Mouse (Mus musculus) heart, adult 18-20 months (tissue): ENCODE measurements around the gene Scamp4. TPM values are rescaled to one million over a fixed set of nuclear protein-coding genes. Genes with fewer than 3 reads are reported as not detected.
"Not testable (repeated sequence)": the region's sequence is repeated elsewhere in the genome, so short reads cannot be mapped to it uniquely, and the experiment has no call there.

ENCODE experiments used
- DNase-seq, 2 experiments: peaks; one replicate each; pipeline ENCODE4 v3.0.0; 2021 to 2022; ENCODE audit warnings: mixed read lengths in 1 of 2
- total RNA-seq, 2 experiments: library from RNA; stranded (reverse); gene quantifications; 2 replicates each; pipeline ENCODE4 v1.2.3; 2021

Gene Scamp4
- total RNA-seq, 2 experiments from 2014 or later, result 20.1 to 22.2 TPM

- DNase-seq, result peak; percentile 87 to 88
Observed at GRCm38 (mm10) chr10:80578131-80578750, 24.4 kb upstream of the Scamp4 start.

- DNase-seq, result peak; percentile 65 to 68
Observed at GRCm38 (mm10) chr10:80578911-80579310, 23.8 kb upstream of the Scamp4 start.

- no peak for DNase-seq
Observed at GRCm38 (mm10) chr10:80583047-80583446, 19.6 kb upstream of the Scamp4 start.

- DNase-seq, result peak in 1 of 2 experiments; percentile 48
Observed at GRCm38 (mm10) chr10:80584045-80584488, 18.6 kb upstream of the Scamp4 start.

- DNase-seq, result no peak
Observed at GRCm38 (mm10) chr10:80584642-80585552, 17.8 kb upstream of the Scamp4 start.

- DNase-seq, result no peak
Observed at GRCm38 (mm10) chr10:80585581-80585980, 17.1 kb upstream of the Scamp4 start.

GRCm38 (mm10) chr10:80586407-80587304 is 16.0 kb upstream of the Scamp4 start:
- DNase-seq, result no peak

- peak; percentile 57 to 82 for DNase-seq
Observed at GRCm38 (mm10) chr10:80587305-80587657, 15.4 kb upstream of the Scamp4 start.

- DNase-seq, result no peak
Observed at GRCm38 (mm10) chr10:80589127-80589878, 13.4 kb upstream of the Scamp4 start.

- DNase-seq, result peak; percentile 97
Observed at GRCm38 (mm10) chr10:80589879-80590854, 12.5 kb upstream of the Scamp4 start, which contains the start of gene Abhd17a. TSS of gene Abhd17a (minus strand) at chr10:80590341.

- no peak for DNase-seq
Observed at GRCm38 (mm10) chr10:80596318-80596717, 6.4 kb upstream of the Scamp4 start.

GRCm38 (mm10) chr10:80603364-80603763 is 692 bp downstream of the Scamp4 start:
- no peak for DNase-seq

- no peak for DNase-seq
Observed at GRCm38 (mm10) chr10:80604001-80604509, 1.4 kb downstream of the Scamp4 start.

- no peak for DNase-seq
Observed at GRCm38 (mm10) chr10:80604988-80605387, 2.3 kb downstream of the Scamp4 start.

GRCm38 (mm10) chr10:80605721-80606120 is 3.0 kb downstream of the Scamp4 start, which contains the start of gene Gm49322:
TSS of gene Gm49322 (plus strand) at chr10:80606021.
- not testable (repeated sequence) for DNase-seq

GRCm38 (mm10) chr10:80606306-80606705 is 3.6 kb downstream of the Scamp4 start:
- DNase-seq, result no peak

GRCm38 (mm10) chr10:80606737-80607350 is 4.2 kb downstream of the Scamp4 start:
- no peak for DNase-seq

GRCm38 (mm10) chr10:80608435-80608834 is 5.8 kb downstream of the Scamp4 start:
- no peak for DNase-seq

- DNase-seq, result no peak
Observed at GRCm38 (mm10) chr10:80609269-80609924, 6.7 kb downstream of the Scamp4 start.
